Mouse (Mus musculus) heart, postnatal 36 days (tissue): ENCODE measurements around the gene Tomm34. TPM values are rescaled to one million over a fixed set of nuclear protein-coding genes. Genes with fewer than 3 reads are reported as not detected.
"Not testable (repeated sequence)": the region's sequence is repeated elsewhere in the genome, so short reads cannot be mapped to it uniquely, and the experiment has no call there.

Source experiments
- DNase-seq, 2 experiments: peaks; one replicate each; pipeline ENCODE4 v3.0.0; 2021 to 2022
- intact Hi-C: fragments of 180-260 bp; cut with DNase I; formaldehyde crosslinking; loops from one replicate; pipeline ENCODE4 v1.15.1; 2025
- total RNA-seq, 2 experiments: library from RNA; stranded (reverse); gene quantifications; 2 replicates each; pipeline ENCODE4 v1.2.3; 2021

Gene Tomm34
- total RNA-seq, 2 experiments from 2014 or later: 17.6 to 21.0 TPM

- DNase-seq: no peak
- intact Hi-C loops: no loop called here
Observed at GRCm38 (mm10) chr2:164079488-164079887, 8.5 kb upstream of the Tomm34 start.

GRCm38 (mm10) chr2:164077875-164078274 lies 6.9 kb upstream of the Tomm34 start:
- intact Hi-C loops: no loop called here
- DNase-seq: no peak

- intact Hi-C loops: no loop called here
- DNase-seq: no peak
Observed at GRCm38 (mm10) chr2:164076874-164077425, 6.0 kb upstream of the Tomm34 start.

GRCm38 (mm10) chr2:164075088-164075487 lies 4.1 kb upstream of the Tomm34 start:
- no peak for DNase-seq
- intact Hi-C loops: no loop called here

DNA sequence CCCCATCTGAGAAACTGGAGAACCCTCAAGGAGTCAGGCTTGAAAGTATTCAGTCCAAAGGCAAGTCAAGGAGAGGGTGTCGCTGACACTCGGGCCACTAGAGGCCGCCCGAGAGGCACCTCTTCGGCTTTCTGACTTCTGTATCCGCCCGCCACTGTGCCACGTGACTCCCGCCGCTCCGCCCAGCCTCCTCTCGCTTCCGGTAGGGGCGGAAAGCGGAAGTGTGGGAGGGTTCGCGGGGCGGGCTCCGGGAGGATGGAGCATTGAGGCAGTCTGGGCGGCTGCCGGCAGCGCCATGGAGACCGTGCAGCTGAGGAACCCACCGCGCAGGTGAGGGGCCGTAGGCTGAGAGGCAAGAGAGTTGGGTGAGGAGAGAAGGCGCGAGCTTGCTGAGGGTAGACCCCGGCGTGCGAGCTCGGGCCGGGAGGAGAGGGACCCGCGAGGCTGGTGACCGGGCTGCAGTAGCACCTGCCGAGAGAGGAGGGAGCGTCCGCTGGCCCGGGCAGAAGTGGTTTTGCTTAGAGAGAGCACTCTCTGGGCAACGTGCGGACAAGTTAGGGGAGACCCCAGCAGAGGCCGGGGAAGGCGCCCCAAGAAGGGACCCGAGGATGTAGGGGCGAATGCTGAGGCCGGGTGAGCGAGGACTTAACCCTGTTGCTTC lies 3.1 kb upstream of the Tomm34 start:
- DNase-seq: peak; percentile 98 to 99
- intact Hi-C loops: no loop called here

DNA sequence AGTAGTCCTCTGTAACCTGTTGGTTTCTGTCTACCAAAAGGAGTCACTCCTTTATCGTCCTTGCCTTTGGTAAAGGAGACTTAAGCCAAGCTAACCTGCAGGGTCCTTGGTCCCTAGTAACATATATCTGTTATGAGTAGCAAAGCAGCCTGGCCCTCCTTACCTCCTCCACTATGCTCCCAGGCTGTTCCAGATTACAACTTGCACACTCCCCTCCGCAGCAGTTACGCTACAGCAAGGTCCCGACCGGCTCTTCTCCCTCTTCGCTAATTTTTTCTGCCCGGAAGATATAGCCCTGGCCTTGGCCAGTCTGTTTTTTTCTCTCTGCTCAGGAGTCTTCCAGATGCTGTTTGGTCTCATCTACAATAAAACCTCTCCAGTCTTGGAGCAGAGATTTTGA lies 2.2 kb upstream of the Tomm34 start:
- intact Hi-C loops: no loop called here
- no peak for DNase-seq

DNA sequence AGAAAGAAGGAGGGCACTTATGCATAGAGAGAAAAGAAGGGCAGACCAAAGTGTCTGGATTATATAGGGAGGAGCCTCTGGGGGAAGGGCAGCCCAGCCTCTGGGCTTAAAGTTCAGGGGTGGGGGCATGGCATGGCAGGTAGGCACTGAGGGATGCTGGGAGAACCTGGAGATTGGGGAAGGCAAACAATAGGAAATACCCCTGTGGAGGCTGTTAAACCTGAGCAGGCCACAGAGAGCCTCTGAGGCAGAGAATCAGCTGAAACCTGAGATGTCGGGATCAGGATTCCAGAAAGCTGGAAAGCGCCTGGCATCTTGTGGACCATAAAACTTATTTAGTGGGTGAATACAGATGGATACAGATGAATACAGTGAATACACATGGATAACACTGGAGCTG lies 1.1 kb upstream of the Tomm34 start:
- intact Hi-C loops: no loop called here
- no peak for DNase-seq

DNA sequence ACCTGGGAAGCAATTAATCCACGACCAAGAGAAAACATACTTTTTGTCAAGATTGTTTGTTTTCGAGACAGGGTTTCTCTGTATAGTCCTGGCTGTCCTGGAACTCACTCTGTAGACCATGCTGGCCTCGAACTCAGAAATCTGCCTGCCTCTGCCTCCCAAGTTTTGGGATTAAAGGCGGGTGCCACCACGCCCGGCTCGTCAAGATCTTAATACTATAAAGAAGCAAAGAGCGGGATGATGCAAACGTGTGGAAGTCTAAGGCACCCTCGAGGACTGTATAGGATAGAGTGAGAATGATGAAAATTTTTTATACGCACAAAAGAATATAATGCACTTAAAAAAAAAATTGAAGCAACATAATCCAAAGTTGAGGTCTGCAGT lies 460 bp upstream of the Tomm34 start:
- DNase-seq: not testable (repeated sequence)
- intact Hi-C loops: loop anchor here (2.0 kb wide), 1 partner anchor 77 kb away; the partner anchor contains the start of gene Ywhab

GRCm38 (mm10) chr2:164070142-164070764 lies 716 bp downstream of the Tomm34 start, which contains the start of gene Stk4:
TSS of gene Stk4 (plus strand) at chr2:164070322.
- intact Hi-C loops: loop anchor here (2.0 kb wide), 1 partner anchor 75 kb away; the partner anchor contains the start of gene Ywhab
- DNase-seq: no peak

DNA sequence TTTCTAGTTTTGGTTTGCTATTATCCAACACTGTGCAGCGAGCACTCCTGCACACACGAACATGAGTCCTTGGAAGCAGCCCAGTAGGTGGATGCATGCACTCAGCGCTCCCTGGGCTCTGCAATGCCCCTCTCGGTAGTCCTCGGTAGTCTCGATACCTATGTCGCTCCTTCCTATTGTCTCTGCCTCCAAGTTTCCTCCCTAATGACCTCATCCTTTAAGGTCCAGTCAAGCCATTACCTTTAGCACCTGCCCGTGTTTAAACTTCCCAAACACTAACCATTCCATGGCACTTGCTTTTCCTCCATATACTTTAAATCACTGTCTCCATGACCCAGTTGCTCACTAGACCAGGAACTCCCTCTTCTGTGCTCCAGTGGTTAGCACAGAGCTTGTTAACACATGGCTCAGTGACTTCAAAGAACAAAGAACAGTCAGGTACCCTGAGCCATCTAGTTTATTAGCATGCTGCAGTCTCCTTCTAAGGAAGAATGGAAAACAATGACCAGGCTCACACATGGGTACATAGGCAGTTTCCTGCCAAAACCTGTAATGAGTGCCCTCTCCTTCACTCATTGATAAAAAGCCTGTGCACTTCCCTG lies 11.2 kb downstream of the Tomm34 start:
- no peak for DNase-seq
- intact Hi-C loops: no loop called here

GRCm38 (mm10) chr2:164054671-164055070 lies 16.3 kb downstream of the Tomm34 start:
- intact Hi-C loops: no loop called here
- DNase-seq: no peak

DNA sequence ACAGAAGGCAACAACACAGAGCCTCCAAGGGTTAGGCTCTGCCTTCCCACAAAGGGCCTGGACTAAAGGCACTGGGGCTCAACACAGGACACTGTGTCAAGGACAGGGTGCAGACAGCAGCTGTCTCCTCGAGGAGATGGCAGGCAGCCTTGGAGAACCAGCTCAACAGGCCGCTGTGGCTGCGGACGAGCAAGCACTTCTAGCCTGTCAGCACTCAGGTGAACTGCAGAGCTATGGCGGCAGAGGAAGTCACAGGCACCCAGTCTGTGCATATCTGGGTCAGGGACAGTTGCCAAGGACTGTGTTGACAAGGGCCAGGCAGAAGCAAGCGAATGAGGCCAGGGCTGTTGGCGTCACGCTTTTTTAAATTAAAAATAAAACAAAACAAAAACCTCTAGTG lies 17.2 kb downstream of the Tomm34 start:
- peak; percentile 45 to 48 for DNase-seq
- intact Hi-C loops: no loop called here

DNA sequence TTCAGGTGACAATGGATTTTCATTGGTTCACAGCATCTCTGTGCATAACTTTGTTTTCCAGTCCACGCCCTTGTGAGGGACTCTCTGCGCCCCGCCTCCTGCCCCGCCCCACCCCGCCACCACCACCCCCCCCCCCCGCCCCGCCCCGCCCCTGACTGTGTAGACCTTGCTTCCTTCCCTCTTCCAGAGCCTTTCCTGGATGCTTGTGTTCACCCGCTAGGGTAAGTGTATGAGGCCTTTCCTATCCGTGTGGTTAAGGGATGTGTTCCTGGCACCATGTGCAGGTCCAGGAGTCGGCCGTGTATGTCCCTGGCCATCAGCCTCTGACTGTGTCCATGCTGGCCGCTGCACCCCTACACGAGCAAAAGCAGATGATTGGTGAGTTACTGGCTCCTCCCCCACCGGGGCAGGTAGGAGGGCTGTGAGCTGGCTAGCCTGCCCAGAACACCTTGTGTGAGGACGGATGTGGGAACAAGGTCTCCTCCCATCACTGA lies 23.7 kb downstream of the Tomm34 start:
- DNase-seq: peak; percentile 15 to 16
- intact Hi-C loops: no loop called here

DNA sequence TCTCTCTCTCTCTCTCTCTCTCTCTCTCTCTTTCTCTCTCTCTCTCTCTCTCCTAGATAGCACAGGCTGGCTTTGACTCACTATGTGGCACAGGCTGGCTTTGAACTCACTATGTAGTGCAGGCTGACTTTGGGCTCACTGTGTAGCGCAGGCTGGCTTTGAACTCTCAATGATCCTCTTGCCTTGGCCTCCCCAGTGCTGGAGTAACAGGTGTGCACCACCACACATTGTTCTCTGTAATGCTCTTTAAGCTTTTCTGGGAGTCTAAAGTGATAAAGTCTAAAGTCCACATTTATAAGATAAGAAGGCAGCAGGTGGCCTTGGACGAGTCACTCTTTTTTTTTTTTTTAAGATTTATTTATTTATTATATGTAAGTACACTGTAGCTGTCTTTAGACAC lies 29.4 kb downstream of the Tomm34 start:
- intact Hi-C loops: no loop called here
- DNase-seq: no peak

DNA sequence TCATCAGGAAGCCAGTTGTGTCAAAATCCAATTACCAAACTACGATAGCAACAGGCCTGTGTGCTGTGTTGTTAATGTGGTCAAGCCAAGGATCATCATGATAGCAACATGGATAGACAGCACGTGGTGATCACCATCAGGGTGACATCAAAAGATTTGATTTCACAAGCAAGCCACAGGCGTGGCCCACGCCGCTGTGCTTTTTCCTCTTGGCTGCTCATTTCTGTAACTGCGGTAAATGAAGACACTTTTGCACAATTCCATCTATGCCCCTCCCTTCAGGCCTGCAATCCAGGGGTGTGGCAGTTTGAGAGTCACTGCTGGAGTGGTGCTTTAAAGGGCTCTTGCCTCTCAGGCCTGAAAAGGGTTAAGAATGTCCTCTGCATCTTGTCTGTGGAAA lies 30.0 kb downstream of the Tomm34 start:
- DNase-seq: no peak
- intact Hi-C loops: no loop called here

DNA sequence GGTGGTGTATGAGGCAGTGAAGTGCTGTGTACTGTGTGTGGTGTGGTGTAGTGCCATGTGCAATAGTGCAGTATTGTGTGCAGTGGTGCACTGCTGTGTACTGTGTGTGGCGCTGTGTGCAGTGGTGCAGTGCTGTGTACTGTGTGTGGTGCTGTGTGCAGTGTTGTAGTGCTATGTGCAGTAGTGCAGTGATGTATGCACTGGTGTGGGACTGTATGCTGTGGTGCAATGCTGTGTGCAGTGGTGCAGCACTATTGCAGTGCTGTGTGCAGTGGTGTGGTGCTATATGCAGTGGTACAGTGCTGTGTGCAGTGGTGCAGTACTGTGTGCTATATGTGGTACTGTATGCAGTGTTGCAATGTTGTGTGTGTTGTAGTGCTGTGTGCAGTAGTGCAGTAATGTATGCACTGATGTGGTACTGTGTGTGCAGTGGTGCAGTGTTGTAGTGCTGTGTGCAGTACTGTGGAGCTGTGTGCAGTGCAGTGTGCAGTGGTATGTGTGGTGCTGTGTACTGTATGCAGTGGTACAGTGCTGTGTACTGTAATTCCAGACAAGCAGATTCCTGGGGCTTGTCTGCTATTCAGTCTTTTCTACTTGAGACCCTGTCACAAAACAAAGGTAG lies 32.5 kb downstream of the Tomm34 start:
- DNase-seq: no peak
- intact Hi-C loops: no loop called here

DNA sequence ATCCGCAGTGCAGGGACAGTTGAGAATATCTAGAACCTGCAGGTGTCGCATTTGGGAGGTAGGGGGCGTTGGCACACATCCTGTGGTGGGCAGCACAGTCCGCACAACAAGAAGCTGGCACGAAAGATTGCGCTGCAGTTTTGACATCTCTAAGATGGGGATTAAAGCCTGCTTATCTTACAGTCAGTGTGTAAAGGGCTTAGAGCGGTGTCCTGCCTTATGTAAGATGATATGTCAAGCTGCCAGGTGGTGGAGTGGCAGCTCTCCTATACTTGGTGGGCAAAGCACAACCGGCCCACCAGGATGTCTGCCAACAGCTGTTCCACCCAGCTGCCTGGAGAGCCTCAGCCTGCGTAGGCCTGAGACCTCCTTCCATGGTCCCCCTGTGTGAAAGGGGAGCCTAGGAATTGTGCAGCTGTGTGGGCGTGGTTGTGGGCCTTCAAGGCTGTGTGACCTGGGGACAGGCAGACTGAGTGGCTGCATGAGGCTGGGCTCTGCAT lies 34.4 kb downstream of the Tomm34 start:
- intact Hi-C loops: no loop called here
- no peak for DNase-seq

DNA sequence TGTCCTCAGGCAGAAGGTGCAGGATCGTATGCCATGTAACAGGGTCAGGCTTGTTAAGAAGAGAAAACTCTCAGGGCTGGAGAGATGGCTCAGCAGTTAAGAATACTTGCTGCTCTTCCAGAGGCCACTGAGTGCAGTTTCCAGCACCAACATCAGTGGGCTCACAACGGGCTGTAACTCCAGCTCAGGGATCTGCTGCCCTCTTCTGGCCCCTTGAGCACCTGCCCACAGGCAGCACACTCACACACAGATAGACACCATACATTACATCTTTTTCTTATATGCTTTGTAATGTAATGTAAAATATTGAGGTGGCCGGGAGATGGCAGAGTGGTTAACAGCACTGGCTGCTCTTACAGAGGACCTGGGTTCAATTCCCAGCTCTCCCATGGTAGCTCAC lies 38.0 kb downstream of the Tomm34 start:
- no peak for DNase-seq
- intact Hi-C loops: no loop called here

- no peak for DNase-seq
- intact Hi-C loops: no loop called here
Observed at GRCm38 (mm10) chr2:164031147-164031546, 39.8 kb downstream of the Tomm34 start.

DNA sequence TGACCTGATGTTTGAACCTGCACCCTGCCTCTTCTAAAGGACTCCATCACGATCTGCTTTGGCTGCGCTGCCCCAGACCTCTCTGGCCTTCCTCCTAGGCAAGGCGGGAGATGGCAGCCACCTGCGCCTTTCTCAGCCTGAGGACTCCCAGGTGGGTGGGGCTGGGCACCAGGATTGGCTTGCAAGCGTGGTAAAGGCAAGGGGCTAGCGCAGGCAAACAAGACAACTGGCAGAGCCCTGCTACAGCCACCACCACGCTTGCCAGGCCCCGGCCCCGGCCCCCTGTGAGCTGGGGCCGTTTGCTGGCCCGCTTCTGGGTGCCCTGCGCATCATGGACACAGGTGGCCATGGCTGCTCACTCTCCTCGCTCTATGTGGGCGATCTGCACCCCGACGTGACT lies 45.8 kb downstream of the Tomm34 start, which contains the start of gene Pabpc1l:
TSS of gene Pabpc1l (plus strand) at position 301 of the 400 bp plus-strand sequence.
- intact Hi-C loops: no loop called here
- DNase-seq: no peak

GRCm38 (mm10) chr2:164022104-164022503 lies 48.9 kb downstream of the Tomm34 start:
- intact Hi-C loops: no loop called here
- DNase-seq: no peak
